Mouse (Mus musculus) heart, embryonic 14.5 days (tissue): ENCODE data around the gene Prox1. TPM values are rescaled to one million over a fixed set of nuclear protein-coding genes. Genes with fewer than 3 reads are reported as not detected.
A peak's percentile ranks its signal among the peaks of the same experiment; 100 is the strongest.

Source experiments
- ATAC-seq: fragments of 200-750 bp; cut with Nextera tagmentation; 2 replicates; pipeline ENCODE4 v1.8.0; 2017; ENCODE audit warnings: low read depth, moderate TSS enrichment; ENCODE audit not compliant: insufficient number of reproducible peaks, insufficient read depth, low FRiP score
- H3K27ac ChIP-seq, 2 experiments: fragments of 200-500 bp in 1 of 2; fragments of 300-500 bp in 1 of 2; sonication (generic) in 1 of 2; replicated peaks in 1 of 2; 2 replicates each; pipeline ENCODE4 v1.5.1; 2012 to 2014; ENCODE audit warnings: low read depth in 2 of 2, low read length in 2 of 2, control low read depth in 1 of 2, mild to moderate bottlenecking in 1 of 2, mixed read lengths in 1 of 2; ENCODE audit not compliant: control insufficient read depth in 1 of 2, insufficient read depth in 1 of 2
- H3K27me3 ChIP-seq: fragments of 300-500 bp; sonication (generic); 2 replicates; pipeline ENCODE4 v1.6.1; 2014; ENCODE audit warnings: mild to moderate bottlenecking, low read length, control low read depth; ENCODE audit not compliant: control insufficient read depth, insufficient read depth
- H3K36me3 ChIP-seq: fragments of 300-500 bp; sonication (generic); 2 replicates; pipeline ENCODE4 v1.6.1; 2014; ENCODE audit warnings: mild to moderate bottlenecking, control low read depth, low read length, mixed read lengths; ENCODE audit not compliant: control insufficient read depth, insufficient read depth
- H3K4me1 ChIP-seq, 2 experiments: fragments of 200-500 bp in 1 of 2; fragments of 300-500 bp in 1 of 2; sonication (generic) in 1 of 2; 2 replicates each; pipeline ENCODE4 v1.6.1; 2012 to 2014; ENCODE audit warnings: low read length in 2 of 2, control low read depth in 1 of 2, mixed read lengths in 1 of 2; ENCODE audit not compliant: control insufficient read depth in 2 of 2, insufficient read depth in 2 of 2
- H3K4me2 ChIP-seq: fragments of 300-500 bp; sonication (generic); 2 replicates; pipeline ENCODE4 v1.6.1; 2014; ENCODE audit warnings: mild to moderate bottlenecking, low read length
- H3K4me3 ChIP-seq, 2 experiments: fragments of 200-500 bp in 1 of 2; fragments of 300-500 bp in 1 of 2; sonication (generic) in 1 of 2; 2 replicates each; pipeline ENCODE4 v1.5.1; 2012 to 2014; ENCODE audit warnings: low read length in 2 of 2, mild to moderate bottlenecking in 2 of 2, control low read depth in 1 of 2, low read depth in 1 of 2, moderate library complexity in 1 of 2; ENCODE audit not compliant: control insufficient read depth in 1 of 2, insufficient read depth in 1 of 2
- H3K9ac ChIP-seq: fragments of 300-500 bp; sonication (generic); 2 replicates; pipeline ENCODE4 v1.6.1; 2014; ENCODE audit warnings: mild to moderate bottlenecking, low read length
- H3K9me3 ChIP-seq: fragments of 300-500 bp; sonication (generic); 2 replicates; pipeline ENCODE4 v1.6.1; 2016; ENCODE audit warnings: low read length, control low read depth; ENCODE audit not compliant: control insufficient read depth
- WGBS: fragments of 180-500 bp; shearing (Covaris S2); extraction: QIAGEN DNeasy Blood & Tissue Kit; methylation state at CpG from one replicate; pipeline ENCODE4 v1.1.7; 2014; 5-methylcytosine and 5-hydroxymethylcytosine counted together
- polyA plus RNA-seq: library from polyadenylated mRNA; unstranded; fragments of >200 nt; fragmentation: Nextera tagmentation; extraction: Ambion mirVana; gene quantifications from 2 replicates; pipeline ENCODE4 v1.2.1, GENCODE M21; 2014

Gene Prox1
- polyA plus RNA-seq = 21.0 and 21.7 TPM in 2 replicates

DNA sequence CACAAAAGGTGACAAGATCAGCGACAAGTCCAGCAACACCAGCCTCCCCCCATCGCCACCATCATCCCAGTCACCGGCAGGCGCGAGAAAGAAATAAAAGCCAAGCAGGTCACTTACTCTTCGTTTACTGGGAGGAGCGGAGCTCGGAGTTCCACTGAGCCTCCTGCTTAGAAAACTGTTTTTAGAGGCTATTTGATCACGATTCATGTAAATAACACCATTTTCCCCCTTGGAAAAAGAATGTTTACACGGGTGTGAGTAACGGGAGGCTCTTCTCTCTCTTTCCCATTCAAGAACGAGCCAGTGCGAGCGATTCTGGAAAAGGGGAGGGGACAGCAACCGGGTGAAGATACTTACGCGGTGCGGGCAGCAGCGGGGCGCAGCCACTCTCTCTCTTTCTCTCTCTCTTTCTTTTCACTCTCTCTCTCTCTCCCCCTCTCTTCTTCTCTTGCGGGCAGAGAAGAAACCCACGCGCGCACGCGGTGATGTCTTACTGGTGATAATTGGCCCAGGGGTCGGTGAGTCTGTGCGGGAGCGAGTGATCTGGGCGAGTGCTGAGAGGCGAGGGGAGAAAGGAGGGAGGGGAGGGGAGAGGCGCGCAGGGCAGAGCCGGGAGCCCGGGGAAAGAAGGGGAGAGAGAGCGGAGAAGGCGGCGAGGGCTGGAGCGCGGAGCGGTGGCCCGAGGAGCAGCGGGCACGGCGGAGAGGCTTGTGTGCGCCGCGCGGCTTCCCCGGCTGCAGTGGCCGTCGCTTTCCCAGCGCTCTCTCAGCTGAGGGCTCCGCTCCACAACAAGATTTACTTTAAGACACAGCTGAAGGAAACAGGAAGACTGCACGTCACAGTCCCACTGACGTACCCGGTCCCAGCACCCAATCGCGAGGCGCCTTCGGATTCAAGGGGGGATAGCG lies at the start of gene Prox1:
TSS of gene Prox1 (minus strand) at position 804 of the 908 bp plus-strand sequence.
- Histone ChIP-seq H3K27ac (peak within 1 kb of the TSS; percentile 96 to 97), H3K4me3 (peak within 1 kb of the TSS; percentile 83 to 84), H3K9ac (peak within 1 kb of the TSS; percentile 96), H3K36me3 (no peaks in the 10 kb centered on the region), H3K4me2 (peak within 1 kb of the TSS; percentile 95), H3K4me1 (peaks cover 10 to 44% of the 10 kb centered on the region in 2 experiments; a peak in 3 of 4 replicates), H3K27me3 (peaks cover under 1% of the 10 kb centered on the region; the same call in 1 of the 2 replicates), H3K9me3 (no peaks in the 10 kb centered on the region)
- under 1% methylated on average over 59 of the region's 62 CpGs for WGBS
- peak; percentile 80 for ATAC-seq

DNA sequence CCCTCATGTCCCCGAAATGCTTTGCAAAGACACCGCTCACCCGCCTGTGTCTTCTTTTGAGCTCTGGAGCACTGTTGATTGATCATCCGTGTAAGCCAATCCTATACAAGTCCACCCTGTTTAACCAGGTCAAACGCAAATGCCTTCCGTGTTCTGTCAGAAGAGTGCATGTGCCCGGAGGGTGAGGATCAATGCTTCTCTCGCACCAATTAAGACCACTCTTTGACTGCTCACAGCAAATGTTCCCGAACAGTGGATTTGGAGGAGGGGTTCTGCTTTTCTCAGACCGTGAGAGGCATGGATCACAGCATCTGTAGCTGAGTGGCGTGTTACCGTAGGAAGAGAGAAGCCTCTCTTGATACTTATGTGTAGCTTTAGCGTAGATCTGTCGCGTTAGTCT lies 46.1 kb upstream of the Prox1 start:
- Histone ChIP-seq H3K9ac (no peak overlapping the region), H3K9me3 (0 out of 2 replicates have a peak, but pooled peaks cover 2% of the 10 kb centered on the region), H3K4me3 (no peak overlapping the region), H3K27me3 (no peaks in the 10 kb centered on the region), H3K27ac (no peak overlapping the region), H3K4me1 (peaks cover 0 to 2% of the 10 kb centered on the region in 2 experiments; a peak in 1 of 4 replicates), H3K4me2 (no peak overlapping the region), H3K36me3 (no peaks in the 10 kb centered on the region)
- no peak for ATAC-seq
- 88% methylated on average over 15 of the region's 15 CpGs for WGBS

DNA sequence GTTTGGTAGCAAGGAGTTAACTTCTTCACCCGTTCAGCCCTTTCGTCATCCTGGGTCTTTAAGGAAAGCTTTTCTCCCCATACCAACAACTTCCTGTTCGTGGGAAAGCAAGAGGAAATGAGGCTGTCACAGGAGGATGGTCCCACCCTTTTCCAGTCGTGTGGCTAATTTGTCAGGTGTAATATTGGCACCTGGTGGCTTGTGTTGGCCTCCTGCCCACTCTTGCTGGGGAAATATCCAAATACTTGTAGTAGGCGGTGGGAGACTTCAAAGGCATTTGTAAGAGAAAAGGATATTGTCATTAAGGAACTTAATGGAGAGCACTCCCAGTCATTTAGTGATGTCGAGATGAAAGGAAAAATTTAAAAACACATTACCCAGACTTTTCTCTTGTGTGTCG lies 44.1 kb upstream of the Prox1 start:
- no peaks in the 10 kb centered on the region for H3K9me3 ChIP-seq
- H3K4me1 ChIP-seq = no peaks in the 10 kb centered on the region
- H3K36me3 ChIP-seq = no peaks in the 10 kb centered on the region
- H3K27me3 ChIP-seq = no peaks in the 10 kb centered on the region
- no peak overlapping the region for H3K4me3 ChIP-seq
- no peak overlapping the region for H3K4me2 ChIP-seq
- ATAC-seq = no peak
- WGBS = 70% methylated on average over 7 of the region's 7 CpGs
- no peak overlapping the region for H3K9ac ChIP-seq
- no peak overlapping the region for H3K27ac ChIP-seq

DNA sequence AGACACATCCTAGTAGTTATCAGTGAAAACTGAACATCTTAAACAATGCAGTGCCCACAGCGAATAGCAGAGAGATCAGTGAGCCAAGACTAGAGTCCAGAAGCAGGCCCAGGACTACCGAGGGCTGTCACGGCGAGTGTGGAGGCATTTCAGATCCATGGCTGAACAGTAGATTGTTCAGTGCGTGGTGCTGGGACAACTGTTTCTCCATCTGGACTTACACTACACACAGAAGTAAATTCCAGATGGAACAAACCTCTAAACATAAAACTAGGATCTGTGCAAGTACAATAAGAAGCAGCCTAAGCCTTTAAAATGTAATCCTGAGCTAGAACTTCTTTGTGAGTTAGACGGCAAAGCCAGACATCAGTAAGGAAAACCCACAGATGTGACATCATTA lies 42.7 kb upstream of the Prox1 start:
- H3K4me3 ChIP-seq = no peak overlapping the region
- H3K4me2 ChIP-seq = no peak overlapping the region
- WGBS = 86% methylated on average over 6 of the region's 6 CpGs
- H3K9ac ChIP-seq = no peak overlapping the region
- no peak for ATAC-seq
- H3K27me3 ChIP-seq = no peaks in the 10 kb centered on the region
- H3K4me1 ChIP-seq = peaks cover 0 to 4% of the 10 kb centered on the region in 2 experiments; a peak in 2 of 4 replicates
- H3K27ac ChIP-seq = no peak overlapping the region
- H3K9me3 ChIP-seq = no peaks in the 10 kb centered on the region
- H3K36me3 ChIP-seq = no peaks in the 10 kb centered on the region

DNA sequence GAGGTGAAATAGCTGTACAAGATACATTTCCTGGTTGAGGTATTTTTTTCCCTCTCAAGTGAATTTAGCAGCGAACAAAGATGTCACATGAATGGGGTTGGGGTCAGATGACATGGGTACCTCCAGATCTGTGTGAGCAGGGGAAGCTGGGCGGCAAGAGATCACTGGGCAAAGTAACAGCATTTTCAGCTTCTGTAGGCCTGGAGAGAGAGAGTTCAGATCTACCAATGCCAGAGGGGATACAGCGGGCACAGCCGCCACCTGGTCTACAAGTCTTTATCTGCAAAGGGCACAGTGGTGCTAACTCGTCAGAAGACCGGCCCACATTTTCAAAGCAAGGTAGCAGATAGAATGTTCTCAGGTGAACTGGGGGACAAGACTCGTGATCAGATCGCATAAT lies 36.7 kb upstream of the Prox1 start:
- H3K9me3 ChIP-seq = no peaks in the 10 kb centered on the region
- no peaks in the 10 kb centered on the region for H3K27me3 ChIP-seq
- H3K4me3 ChIP-seq = no peak overlapping the region
- H3K4me2 ChIP-seq = no peak overlapping the region
- no peak overlapping the region for H3K27ac ChIP-seq
- H3K9ac ChIP-seq = no peak overlapping the region
- ATAC-seq = 0 out of 2 replicates have a peak, but pooled peaks have one; percentile 13
- WGBS = 85% methylated on average over 8 of the region's 8 CpGs
- no peaks in the 10 kb centered on the region for H3K36me3 ChIP-seq
- peaks cover 6 to 7% of the 10 kb centered on the region in 2 experiments; a peak in 3 of 4 replicates for H3K4me1 ChIP-seq

DNA sequence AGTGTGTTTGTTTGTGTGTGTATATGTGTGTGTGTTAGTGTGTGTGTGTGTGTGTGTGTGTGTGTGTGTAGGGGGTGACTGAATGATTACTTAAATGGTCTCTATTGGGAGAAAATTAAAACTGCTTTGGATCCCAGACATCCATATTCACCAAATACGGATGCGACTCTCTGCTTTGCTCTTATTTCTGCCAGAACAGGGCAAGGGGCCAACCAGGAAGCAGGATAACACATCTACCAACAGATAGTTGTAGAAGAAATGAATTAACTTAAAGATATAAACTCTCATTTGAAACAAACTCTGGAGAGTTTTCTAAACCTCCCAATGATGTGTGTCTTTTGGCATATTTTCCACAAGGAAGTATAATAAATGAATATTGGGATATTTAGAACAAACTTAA lies 35.2 kb upstream of the Prox1 start:
- Histone ChIP-seq H3K4me1 (peaks cover 14 to 19% of the 10 kb centered on the region in 2 experiments), H3K27me3 (no peaks in the 10 kb centered on the region), H3K4me2 (no peak overlapping the region), H3K9ac (no peak overlapping the region), H3K9me3 (no peaks in the 10 kb centered on the region), H3K36me3 (no peaks in the 10 kb centered on the region), H3K4me3 (no peak overlapping the region), H3K27ac (no peak overlapping the region)
- 78% methylated on average over 2 of the region's 2 CpGs for WGBS
- ATAC-seq = no peak

DNA sequence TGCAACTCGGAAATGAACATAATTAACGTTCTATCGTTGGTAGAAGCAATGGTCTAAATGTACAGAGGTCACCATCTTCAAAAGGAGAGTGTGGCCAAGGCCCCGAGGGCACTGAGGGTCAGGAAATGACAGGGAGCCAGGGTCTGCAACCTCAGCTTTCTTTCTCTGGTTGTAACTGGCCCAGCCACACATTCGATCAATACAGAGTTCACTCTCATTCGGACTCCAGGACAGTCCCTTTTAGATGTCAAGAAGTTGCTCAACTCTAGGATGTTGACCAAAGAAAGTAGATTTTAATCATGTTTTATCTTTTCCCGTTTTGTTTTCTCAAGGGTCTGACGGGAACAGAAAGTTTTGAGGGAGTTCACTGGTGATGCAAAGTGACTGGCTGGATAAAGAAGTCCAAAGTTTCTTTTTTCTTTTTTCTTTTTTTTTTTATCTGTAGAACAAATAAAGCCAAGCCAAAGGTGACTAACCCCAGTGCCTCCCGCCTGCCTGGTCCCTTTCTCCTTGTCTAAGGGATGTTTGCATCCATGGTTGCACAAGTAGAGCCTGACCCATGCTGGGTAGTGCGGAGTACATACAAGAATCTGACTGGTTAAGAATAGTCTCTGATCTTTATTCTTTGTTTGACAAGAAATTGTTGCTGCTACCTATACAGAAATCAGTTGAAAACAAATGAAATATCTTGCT lies 34.0 kb upstream of the Prox1 start:
- Histone ChIP-seq H3K27ac (no peak overlapping the region), H3K36me3 (no peaks in the 10 kb centered on the region), H3K4me2 (no peak overlapping the region), H3K27me3 (no peaks in the 10 kb centered on the region), H3K4me3 (no peak overlapping the region), H3K4me1 (peaks cover 15 to 21% of the 10 kb centered on the region in 2 experiments), H3K9me3 (no peaks in the 10 kb centered on the region), H3K9ac (no peak overlapping the region)
- ATAC-seq = no peak
- WGBS = 67% methylated on average over 10 of the region's 10 CpGs
